Mouse (Mus musculus) erythroblast, adult 5-6 weeks (primary cell): ENCODE data around the gene Mymk. TPM values are rescaled to one million over a fixed set of nuclear protein-coding genes. Genes with fewer than 3 reads are reported as not detected.

Source experiments
- ATAC-seq: replicated peaks from 2 replicates; pipeline ENCODE4 v1.8.0; 2016; ENCODE audit warnings: moderate number of reproducible peaks, mild to moderate bottlenecking, moderate TSS enrichment, inconsistent platforms; ENCODE audit not compliant: poor library complexity, low FRiP score, severe bottlenecking
- total RNA-seq, 2 experiments: library from RNA; stranded (forward) in 1 of 2; stranded (reverse) in 1 of 2; fragments of 150-400 nt in 1 of 2; fragments of 200-764, 138-1000 nt in 1 of 2; gene quantifications; 2 replicates each; pipeline versions ENCODE4 v1.2.3 to v1.2.4; 2015 to 2017; ENCODE audit warnings: low replicate concordance in 2 of 2

Mymk gene
- total RNA-seq, 2 experiments from 2014 or later = not detected

DNA sequence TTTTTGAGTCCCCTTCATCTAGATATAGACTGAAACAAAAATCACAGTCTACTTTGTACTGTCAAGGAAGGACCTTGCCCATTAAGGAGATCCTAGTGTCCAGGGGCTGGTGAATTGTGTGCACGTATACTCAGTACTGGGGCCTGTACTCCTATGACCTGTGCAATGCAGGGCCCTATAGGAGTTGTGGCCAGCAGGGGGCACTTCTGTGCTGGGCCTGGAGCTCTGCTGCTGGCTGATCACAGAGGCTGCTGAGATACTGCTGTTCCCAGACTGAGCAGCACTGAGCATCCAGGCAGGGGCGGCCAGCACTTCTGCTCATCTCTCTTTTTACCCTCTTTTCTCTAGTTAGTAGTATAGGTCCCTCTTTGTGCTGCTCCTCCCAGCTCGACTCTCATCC lies 28.5 kb downstream of the Mymk start:
- no peak for ATAC-seq

DNA sequence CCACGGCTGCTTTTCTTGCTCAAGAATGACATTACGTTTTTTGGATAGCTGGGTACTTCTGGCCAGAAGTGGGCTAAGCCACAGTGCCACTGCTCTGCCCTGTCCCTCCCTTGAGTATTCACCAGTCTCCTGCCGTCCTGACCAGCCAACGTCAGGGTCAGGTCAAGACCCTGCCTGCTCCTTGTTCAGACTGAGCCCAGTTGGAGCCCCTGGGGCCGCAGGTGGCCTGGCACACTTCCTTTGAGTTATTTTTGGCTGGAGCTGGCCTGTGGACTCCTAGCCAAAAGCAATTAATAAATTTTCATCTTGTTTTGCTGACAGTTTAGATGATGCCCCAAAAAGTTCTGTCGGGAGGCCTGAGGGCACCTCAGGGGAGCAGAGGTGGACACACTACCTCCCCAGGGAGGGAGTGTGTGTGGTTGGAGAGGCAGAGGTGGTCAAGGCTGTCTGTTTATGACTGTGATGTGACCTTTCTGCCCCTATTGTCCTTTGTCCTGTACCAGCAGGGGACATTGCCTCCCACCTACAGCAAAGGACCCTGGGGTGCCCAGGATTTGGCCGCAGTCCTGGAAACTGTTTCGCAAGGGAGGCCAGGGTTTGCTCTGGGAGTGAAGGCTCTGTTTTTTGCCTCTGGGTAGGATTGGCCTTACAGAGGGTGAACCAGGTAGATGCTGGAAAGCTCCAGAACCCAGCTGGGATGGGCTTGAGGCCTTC lies 29.7 kb downstream of the Mymk start:
- no peak for ATAC-seq

DNA sequence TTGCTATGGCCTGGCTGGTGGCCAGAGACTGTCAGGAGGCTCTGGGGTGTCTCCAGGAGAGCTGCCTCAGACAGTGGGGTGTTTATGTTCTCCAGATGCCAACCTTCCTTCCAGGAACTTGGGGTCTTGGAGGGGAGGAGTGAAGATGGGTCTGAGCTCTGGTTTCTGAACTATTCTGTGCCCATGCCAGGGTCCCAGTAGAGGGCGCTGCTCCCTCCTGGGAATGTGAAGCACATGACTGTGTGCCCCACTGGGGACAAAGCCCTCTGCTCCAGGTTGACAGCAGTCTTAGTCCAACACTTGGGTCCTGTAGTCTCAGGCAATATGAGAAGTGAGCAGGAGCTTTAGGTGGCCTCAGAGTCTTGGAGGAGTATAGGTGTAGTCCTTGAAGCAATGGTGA lies 32.7 kb downstream of the Mymk start:
- no peak for ATAC-seq

DNA sequence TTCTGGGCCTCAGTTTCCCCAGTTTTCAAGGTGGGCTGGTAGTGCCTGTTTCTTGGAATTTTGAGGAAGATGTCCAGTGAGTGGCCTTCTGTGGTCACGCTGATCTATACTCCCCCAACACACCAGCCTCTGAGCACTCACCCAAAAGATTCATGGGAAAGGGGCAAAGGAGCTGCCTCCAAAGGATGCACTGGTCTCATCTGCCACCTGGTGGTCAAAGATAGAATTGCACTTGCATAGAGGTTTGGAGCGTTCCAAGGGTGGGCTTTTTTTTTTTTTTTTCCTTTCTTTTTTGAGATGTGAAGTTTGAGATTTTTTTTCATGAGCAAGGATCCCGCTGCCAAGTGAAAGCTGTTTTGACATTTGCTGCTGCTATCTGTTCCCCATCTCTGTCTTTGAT lies 33.4 kb downstream of the Mymk start:
- 0 out of 2 replicates have a peak, but pooled peaks have one; percentile 44 for ATAC-seq

DNA sequence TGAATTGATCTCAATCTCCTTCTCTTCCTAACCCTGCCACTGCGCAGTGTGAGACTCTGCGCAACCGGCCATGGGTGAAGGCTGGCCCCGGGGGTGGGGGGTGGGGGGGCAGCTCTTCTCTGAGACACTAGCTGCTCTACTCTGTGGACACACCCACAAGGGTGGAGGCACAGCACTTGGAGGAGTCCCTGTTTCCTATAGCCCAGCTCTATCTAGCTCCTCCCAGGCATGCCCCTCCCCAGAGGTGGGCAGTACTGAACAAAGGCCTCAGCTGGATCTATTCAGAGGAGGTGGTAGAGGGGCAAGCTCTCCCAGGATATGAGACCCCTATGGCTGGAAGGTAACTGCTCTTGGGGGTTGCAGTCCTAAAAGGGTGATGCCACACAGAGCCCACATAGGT lies 35.0 kb downstream of the Mymk start:
- ATAC-seq = no peak

DNA sequence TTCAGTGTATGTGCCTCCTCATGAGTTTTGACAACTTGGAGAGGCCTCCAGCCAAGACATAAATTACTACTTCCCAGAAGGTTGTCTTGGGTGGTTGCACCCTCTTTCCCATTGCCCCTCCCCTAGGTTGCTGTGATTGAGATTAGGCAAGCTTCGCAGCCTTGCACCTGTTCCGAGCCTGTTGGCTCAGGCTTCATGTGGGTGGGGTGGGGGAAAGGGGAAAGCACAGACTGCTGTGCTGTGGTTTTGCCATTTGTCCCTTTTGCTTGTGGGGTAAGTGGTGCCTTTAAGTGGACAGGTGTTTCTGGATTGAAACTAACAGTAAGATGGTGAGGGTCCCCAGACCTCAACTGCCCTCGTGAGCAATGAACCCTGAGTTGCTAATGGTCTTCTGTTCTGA lies 36.0 kb downstream of the Mymk start:
- ATAC-seq = no peak

DNA sequence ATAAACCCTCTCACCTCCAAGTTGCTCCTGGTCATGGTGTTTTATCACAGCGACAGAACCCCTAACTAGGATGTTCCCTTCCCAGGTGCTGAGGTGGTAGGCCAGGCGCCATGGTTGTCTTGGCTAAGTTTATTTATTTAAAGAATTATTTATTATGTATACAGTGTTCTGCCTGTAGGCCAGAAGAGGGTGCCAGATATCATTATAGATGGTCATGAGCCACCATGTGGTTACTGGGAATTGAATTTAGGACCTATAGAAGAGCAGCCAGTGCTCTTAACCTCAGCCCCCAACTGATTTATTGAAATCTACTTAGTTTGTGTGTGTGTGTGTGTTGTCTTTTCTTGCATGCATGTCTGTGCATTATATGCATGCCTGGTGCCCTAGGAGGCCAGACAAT lies 39.6 kb downstream of the Mymk start:
- no peak for ATAC-seq

DNA sequence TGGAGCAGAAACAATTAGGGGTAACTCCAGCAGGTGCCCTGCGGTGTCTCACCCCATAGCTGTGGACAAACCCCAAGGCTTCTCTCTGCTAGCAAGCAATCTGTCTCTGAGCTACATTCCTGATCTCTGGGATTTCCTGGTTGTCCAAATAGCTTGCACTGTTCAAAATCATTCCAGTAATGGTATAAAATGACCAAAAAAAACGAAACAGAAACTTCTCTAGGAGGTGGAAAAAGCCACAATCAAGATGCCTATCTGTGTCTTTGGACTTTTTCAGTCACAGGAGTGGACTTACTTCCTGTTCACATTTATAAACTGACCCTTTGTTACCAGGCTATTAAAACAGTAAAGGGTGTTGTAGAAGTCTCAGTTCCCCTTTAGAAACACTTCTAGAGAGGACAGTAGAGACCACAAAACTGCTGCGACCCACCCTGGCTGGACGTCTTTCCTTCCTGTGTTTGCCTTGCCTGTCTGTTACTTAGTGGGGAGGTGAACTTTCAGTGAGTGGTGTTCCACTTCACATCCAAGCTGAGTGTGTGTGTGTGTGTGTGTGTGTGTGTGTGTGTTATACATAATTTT lies 43.5 kb downstream of the Mymk start:
- no peak for ATAC-seq

DNA sequence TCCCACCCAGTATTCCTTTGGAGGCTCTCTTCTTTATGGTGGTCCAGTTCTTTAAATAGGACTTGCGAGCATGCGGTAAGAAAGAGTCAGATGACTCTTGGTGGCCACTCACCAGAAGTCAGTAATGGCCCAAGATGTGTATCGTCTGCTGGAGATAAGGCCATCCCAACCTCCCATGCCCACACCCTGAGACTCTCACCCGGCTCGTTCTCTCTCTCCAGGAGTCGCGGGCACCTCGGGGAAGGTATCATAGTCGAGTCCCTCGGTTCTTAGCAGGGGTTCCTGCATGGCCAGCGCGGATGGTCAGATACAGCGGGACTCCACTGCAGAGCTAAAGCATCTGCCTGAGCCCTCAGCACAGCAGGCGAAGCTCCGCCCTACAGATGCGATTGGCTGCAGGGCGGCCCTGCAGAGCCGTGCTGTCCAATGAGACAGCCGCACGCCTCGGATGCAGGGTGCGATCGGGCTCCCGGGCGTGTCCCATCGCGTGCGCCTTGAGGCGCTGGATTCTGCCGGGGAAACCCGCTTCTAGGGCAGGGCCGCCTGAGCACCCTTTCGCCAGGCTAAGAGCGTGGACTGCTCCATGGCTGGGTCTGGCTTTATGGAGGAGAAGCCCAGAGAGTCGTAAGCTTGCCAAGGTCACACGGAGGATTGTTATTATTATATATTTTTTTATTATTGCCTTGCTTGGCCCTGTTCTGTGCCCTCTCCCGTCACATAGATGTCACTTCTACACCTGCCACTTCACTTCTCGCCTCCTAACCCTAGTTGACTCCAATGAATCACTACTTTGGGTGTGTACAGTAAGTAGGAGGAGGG lies 44.2 kb downstream of the Mymk start, which contains the start of gene Slc2a6:
TSS of gene Slc2a6 (minus strand) at position 381 of the 819 bp plus-strand sequence.
- peak; percentile 86 for ATAC-seq

DNA sequence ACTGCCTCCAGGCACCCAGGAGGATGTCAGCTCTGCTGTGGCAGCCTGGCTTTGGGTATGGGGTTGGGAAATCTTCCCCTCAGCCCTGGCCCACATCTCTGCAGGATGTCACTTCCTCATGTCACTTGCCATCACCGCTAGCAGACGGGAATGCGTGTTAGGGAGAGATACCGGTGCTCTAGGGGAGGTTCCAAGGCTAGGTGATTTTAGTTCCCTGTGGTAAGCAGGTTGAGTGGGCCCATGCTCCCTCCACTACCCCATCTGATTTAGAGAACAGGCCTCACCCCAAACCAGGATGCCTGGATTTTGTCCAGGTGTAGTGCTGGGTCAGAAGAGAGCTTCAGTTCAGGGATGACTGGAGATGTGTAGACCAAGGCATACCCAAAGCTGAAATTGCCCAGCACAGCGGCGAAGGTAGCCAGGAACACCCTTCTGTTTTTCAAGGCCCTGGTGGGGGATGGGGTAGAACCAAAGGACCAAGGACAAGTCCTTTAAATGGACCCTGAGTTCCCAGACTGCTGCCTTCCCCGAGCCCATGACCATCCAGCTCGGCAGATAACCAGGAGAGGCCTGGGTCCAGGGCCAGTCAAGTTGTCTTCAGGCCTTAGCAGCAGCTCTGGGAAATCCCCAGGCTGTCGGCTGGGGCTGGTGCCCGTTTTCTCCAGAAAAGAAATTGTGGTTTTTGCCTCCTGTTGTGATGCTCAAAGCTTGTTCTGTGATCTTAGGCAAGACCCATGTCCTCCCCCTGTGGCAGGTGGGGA lies 44.9 kb downstream of the Mymk start:
- ATAC-seq = no peak

DNA sequence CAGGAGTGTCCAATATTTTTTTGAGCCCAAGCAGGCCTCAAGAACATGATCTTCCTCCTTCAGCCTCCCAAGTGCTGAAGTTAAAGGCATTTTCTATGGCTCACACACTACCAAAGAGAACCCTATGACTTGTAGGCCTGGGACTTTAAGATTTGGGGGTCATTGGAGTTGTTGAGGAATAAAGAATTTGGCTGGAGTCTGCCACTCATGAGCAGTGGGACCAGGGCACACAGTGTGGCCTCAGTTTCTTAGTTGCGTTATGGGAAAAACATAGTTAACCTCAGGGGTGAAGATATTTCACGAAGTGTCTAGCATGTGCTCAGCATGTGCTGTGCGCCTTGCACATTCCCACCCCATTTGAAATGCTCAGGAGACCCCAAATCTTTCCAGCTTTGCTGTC lies 45.6 kb downstream of the Mymk start:
- ATAC-seq = no peak

DNA sequence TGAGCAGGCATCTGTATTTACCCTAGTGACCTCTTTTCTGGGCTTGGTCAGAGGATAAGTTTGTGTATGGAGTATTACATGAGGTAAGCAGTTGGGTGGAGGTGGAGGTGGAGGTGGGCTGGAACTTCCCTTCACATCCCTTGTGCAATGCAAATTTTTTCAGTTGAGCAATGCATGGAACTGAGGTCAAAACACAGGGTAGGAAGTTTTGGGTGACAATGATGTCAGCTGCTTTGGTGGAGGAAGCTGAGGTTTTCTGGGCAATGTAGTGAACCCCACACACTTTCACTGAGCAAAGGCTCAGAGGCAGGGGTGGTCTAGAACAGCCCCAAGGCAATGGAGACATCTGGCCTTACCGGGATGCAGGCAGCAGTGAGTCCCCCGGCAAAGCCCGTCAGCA lies 46.4 kb downstream of the Mymk start:
- no peak for ATAC-seq

DNA sequence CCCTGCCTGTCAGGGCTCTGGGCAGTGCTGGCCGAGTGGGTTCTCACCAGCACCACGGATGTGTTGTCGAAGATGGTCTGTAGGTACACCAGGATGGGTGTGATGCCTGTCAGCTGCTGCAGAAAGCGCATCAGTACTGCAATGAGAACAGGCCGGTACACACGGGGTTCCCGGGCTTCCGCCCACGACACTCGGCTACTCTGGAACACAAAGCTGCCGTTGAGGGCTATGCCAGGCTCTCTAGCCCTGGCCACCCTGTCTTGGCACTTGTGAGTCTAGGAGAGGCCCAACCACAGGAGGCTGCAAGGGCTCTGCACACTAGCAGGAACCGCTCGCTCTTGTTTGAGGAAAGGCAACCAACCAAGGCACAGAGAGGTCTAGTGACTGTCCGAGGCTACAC lies 47.8 kb downstream of the Mymk start:
- ATAC-seq = no peak

DNA sequence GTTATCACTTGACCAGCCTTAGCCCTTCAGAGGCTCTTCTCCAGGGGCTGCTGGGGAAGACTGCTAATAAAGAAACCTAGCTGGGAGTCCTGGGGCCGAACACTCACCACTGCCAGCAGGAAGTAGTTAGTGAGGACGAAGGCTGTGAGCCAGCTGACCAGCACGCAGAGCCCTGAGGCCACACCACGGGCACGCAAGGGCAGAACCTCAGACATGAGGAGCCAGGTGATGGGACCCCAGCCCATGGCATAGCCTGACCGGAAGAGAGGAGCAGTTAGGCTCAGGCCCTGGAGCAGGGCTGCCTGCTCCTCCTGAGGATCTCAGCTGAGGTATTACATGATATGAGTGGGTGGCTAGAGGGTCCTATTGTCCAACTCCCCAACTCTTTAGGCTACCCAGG lies 49.4 kb downstream of the Mymk start:
- no peak for ATAC-seq

DNA sequence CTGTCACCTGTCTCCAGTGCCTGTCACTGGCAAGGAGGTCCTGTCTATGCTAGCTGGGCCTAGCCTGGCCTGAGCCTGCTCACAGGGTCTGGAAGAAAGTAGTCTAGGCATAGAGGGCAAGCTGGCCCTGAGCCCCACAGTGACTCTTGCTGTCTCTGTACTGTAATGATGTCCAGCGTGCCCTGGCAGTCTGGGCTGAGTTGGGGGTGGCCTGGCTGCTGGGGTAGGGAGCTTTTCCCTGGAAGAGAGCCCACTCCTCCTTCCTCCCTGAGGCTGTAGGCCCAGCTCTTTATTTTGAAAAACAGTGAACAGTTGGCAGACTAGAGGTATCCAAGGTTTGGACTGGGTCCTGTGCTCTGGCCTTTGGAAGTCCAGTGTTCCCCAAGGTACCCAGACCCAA lies 50.9 kb downstream of the Mymk start:
- ATAC-seq = no peak

DNA sequence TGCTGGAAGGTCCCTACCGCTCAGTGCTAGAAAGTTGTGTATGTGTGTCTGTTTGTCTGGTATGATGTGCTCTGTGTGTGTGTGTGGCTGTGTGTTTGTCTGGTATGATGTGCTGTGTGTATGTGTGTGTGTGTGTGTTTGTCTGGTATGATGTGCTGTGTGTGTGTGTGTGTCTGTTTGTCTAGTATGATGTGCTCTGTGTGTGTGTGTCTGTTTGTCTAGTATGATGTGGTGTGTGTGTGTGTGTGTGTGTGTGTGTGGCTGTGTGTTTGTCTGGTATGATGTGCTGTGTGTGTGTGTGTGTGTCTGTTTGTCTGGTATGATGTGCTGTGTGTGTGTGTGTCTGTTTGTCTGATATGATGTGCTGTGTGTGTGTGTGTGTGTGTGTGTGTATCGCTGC lies 52.4 kb downstream of the Mymk start:
- no peak for ATAC-seq

DNA sequence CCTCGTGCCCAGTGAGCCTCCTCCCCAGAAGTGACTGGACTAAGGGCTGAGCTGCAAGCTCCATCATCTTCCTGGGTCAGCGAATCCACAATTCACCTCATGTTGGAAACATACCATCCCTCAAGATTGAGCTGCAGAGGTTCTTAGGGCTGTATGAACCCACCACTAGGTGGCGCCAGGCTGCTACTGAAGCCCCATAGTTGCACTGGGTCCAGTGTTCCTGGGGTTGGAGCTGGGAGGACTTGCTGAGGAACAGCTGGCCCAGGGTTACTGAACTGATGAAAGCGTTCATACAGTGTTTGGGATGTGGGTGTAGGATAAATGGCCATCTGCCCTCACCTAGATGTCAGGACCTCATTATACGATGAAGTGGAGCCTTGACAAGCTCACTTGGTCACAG lies 54.2 kb downstream of the Mymk start:
- ATAC-seq = 0 out of 2 replicates have a peak, but pooled peaks have one; percentile 48
